Mouse (Mus musculus): ENCODE measurements around the gene Atg10. TPM values are rescaled to one million over a fixed set of nuclear protein-coding genes. Genes with fewer than 3 reads are reported as not detected.
A peak's percentile ranks its signal among the peaks of the same experiment; 100 is the strongest.

Gene Atg10
- polyA plus RNA-seq, 1 experiment from 2014 or later: 4.1 TPM

DNA sequence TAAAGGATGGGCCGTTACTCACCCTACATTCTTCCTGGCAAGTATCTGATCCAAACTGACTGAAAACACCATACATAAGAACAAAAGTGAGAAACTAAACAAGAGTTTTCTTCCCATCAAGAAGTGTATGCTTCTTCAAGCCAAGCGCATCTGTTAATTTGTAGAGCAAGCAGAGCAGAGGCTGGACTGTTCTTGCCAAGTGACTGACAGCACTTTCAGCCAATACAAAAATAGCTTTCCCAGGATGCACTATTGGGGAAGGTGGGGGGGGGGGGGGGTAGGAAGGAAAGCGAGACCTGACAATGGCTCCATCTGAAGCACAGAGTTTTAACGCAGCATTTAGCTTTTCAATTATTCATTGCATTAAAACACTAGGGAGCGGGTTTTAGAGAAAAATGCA lies 318.6 kb downstream of the Atg10 start, which contains the start of gene Atp6ap1l:
TSS of gene Atp6ap1l (minus strand) at position 180 of the 400 bp plus-strand sequence.
- Histone ChIP-seq H3K36me3 (no peaks in the 10 kb centered on the region), H3K27ac (no peak within 1 kb of the TSS), H3K9me3 (replicated peaks) (no peaks in the 10 kb centered on the region), H3K4me1 (replicated peaks) (no peaks in the 10 kb centered on the region), H3K27me3 (no peaks in the 10 kb centered on the region), H3K4me3 (replicated peaks) (no peak within 1 kb of the TSS), H3K4me2 (no peak within 1 kb of the TSS), H3K9ac (no peak within 1 kb of the TSS)
- 76% methylated on average over 5 of the region's 5 CpGs for WGBS (ENCODE audit: insufficient replicate concordance)
- DNase-seq (no peak), ATAC-seq (ENCODE audit: low read depth) (no peak)

DNA sequence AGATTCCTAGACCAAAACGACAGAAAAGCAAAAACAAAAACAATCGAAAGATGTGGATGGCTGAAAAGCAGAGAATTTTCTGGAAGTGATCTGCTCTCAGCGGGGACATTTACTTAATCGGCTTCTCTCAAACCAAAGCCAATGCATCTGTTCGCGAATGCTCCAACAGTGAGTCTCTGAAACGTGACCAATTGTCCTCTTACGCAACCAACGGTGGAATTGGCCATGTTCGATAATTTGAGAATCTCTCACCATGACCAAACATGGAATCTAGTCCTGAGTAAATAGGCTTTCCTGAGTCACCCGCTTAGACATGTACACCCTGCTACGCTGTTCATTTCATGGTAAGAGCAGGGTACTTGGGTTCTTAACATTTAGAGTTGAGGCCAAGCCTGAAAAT lies 326.9 kb downstream of the Atg10 start:
- DNase-seq (no peak), ATAC-seq (ENCODE audit: low read depth) (no peak)
- Histone ChIP-seq H3K27ac (no peak overlapping the region), H3K27me3 (no peaks in the 10 kb centered on the region), H3K9ac (no peak overlapping the region), H3K4me2 (no peak overlapping the region), H3K9me3 (replicated peaks) (no peaks in the 10 kb centered on the region), H3K4me1 (replicated peaks) (no peaks in the 10 kb centered on the region), H3K4me3 (replicated peaks) (no peak overlapping the region), H3K36me3 (no peaks in the 10 kb centered on the region)
- WGBS (ENCODE audit: insufficient replicate concordance): 77% methylated on average over 12 of the region's 12 CpGs

DNA sequence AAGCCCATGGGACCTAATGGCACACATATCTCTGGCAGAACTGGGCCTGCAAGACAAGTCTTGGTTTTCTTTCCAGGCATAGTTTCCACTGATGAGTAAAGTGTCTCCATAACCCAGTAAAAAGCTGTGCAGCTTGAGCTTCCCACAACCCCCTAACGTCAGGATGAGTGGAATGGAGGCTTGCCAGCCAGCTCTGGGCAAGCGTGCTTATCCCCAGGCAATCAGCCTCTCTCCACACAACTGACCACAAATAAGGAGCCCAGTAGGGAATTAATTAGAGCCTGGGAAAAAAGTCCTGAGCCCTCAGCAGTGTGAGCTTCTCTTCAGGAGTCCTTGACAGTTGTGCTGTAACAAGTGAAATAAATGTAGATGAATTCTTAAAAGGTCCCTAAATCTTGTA lies 327.7 kb downstream of the Atg10 start:
- no peak for ATAC-seq (ENCODE audit: low read depth)
- no peaks in the 10 kb centered on the region for H3K27me3 ChIP-seq
- WGBS (ENCODE audit: insufficient replicate concordance): 53% methylated on average over 2 of the region's 2 CpGs
- no peaks in the 10 kb centered on the region for H3K36me3 ChIP-seq
- H3K27ac ChIP-seq: no peak overlapping the region
- no peaks in the 10 kb centered on the region for H3K9me3 ChIP-seq (replicated peaks)
- H3K9ac ChIP-seq: no peak overlapping the region
- no peaks in the 10 kb centered on the region for H3K4me1 ChIP-seq (replicated peaks)
- H3K4me3 ChIP-seq (replicated peaks): no peak overlapping the region
- no peak overlapping the region for H3K4me2 ChIP-seq
- no peak for DNase-seq

DNA sequence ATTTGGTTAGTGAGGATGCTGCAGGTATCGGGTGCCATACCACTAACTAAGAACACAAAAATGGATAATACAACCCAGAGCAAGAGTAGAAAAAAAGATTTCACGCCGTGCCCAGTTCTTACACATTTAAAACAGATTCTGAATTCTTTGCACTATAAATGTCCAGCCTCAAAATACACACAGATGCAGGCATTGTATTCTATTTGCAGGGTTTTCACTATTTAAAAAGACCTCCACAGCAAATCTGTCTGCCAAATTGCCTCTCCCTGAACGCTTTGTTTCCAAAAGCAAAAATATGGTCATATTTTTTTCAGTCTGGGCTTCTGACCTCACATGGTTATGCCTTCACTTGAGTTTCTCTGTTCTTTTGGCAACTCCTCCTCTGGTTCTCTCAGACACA lies 328.9 kb downstream of the Atg10 start:
- Histone ChIP-seq H3K4me3 (replicated peaks) (no peak overlapping the region), H3K4me2 (no peak overlapping the region)
- no peak for ATAC-seq (ENCODE audit: low read depth)

DNA sequence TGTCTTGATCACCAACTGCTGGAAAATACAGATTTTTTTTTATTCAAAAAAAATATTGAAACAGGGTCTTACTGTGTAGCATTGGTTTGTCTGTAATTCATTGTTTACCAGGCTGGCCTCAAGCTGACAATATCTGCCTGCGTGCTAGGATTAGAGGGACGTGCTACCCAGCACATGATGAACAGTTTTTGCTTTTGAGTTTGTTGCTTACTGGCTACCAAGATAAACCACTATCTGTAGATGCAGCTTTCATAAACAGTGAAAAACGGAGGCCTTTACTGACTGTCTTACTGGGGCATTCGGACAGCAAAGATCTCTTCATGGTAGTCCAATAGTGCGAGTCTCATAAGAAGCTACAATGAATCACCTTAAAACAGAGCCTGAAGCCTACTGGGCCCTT lies 333.7 kb downstream of the Atg10 start:
- 30% methylated on average over 5 of the region's 5 CpGs for WGBS (ENCODE audit: insufficient replicate concordance)
- H3K36me3 ChIP-seq: no peaks in the 10 kb centered on the region
- ATAC-seq (ENCODE audit: low read depth): peak; percentile 82

More for the DNA sequence above, 328.9 kb downstream of the Atg10 start:
- 76% methylated on average over 4 of the region's 4 CpGs for WGBS (ENCODE audit: insufficient replicate concordance)
- Histone ChIP-seq H3K36me3 (no peaks in the 10 kb centered on the region), H3K9ac (no peak overlapping the region), H3K27me3 (no peaks in the 10 kb centered on the region), H3K9me3 (replicated peaks) (no peaks in the 10 kb centered on the region), H3K4me1 (replicated peaks) (peaks cover 11% of the 10 kb centered on the region), H3K27ac (no peak overlapping the region)
- DNase-seq: no peak

DNA sequence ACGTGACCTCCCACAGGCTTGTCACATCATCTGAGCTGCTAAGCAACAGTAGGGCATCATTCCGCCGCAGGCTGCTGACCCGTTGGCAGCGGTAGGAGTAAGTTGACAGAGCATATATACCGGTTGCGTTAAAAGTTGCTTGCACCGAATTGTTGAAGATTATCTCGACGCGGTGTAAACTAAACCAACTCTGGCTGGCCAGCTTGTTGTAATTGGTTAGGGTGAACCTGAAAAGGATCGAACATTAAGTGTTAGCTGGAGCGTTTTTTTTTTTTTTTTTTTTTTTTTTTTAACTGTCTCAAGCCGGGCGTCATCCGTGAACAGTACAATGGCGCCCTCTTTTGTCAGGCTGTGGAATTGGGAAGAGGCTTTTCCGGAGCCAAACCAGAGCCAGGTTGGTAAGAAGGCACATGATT lies 337.2 kb downstream of the Atg10 start:
- peaks cover 22% of the 10 kb centered on the region for H3K4me1 ChIP-seq (replicated peaks)
- ATAC-seq (ENCODE audit: low read depth) (peak; percentile 57), DNase-seq (peak; percentile 47)
- H3K27me3 ChIP-seq: no peaks in the 10 kb centered on the region
- H3K36me3 ChIP-seq: no peaks in the 10 kb centered on the region
- 2% methylated on average over 18 of the region's 18 CpGs for WGBS (ENCODE audit: insufficient replicate concordance)
- H3K27ac ChIP-seq: no peak overlapping the region
- H3K9ac ChIP-seq: peak overlapping the region; percentile 30
- H3K9me3 ChIP-seq (replicated peaks): no peaks in the 10 kb centered on the region
- peak overlapping the region; percentile 68 for H3K4me2 ChIP-seq
- H3K4me3 ChIP-seq (replicated peaks): peak overlapping the region; percentile 47

More for the DNA sequence above, 333.7 kb downstream of the Atg10 start:
- Histone ChIP-seq H3K4me1 (replicated peaks) (peaks cover 22% of the 10 kb centered on the region), H3K9me3 (replicated peaks) (no peaks in the 10 kb centered on the region), H3K9ac (no peak overlapping the region), H3K4me3 (replicated peaks) (no peak overlapping the region), H3K27ac (no peak overlapping the region), H3K4me2 (no peak overlapping the region), H3K27me3 (no peaks in the 10 kb centered on the region)
- peak; percentile 23 for DNase-seq

DNA sequence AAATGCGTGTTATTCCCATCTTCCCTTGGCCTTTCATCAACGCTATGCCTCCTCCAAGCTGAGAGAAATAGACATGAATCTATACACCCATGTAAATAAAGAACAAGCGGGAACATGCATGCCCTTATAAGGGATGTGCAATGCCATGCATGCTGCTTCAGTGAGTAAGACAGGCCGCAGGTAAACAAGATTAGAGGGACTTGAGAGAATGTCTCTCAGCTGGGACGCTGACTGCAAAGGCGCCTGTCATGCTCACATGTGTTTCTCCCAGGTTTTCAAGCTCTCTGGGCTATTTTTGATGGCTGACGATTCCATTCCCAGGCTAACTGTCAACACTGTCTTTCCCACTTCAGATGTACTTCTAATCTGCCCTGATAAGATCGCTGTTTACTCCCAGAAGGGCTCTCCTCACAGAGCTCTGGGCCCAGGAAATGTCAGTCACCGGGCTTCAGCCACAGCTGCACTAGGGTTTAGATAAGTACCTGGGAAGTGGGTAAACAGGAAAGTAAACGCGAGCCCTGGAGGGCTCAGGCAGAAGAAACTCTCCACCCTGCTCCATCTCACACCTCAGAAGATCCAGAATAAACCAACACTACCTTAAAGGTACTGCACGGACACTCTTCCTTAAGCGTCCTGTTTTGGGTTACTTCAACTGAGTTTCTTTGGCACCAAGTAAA lies 337.8 kb downstream of the Atg10 start:
- peaks cover 22% of the 10 kb centered on the region for H3K4me1 ChIP-seq (replicated peaks)
- no peaks in the 10 kb centered on the region for H3K27me3 ChIP-seq
- WGBS (ENCODE audit: insufficient replicate concordance): 30% methylated on average over 13 of the region's 13 CpGs
- ATAC-seq (ENCODE audit: low read depth): peak; percentile 63
- peak overlapping the region; percentile 30 for H3K9ac ChIP-seq
- H3K27ac ChIP-seq: no peak overlapping the region
- DNase-seq: peak; percentile 5
- H3K4me3 ChIP-seq (replicated peaks): peak overlapping the region; percentile 47
- no peaks in the 10 kb centered on the region for H3K9me3 ChIP-seq (replicated peaks)
- H3K36me3 ChIP-seq: no peaks in the 10 kb centered on the region
- H3K4me2 ChIP-seq: peak overlapping the region; percentile 68

Other genes with a start within 250 kb of the Atg10 start
- 56.4 and 56.9 TPM in 2 replicates for gene Ssbp2, start 236.3 kb upstream of the Atg10 start, polyA plus RNA-seq (2015; fragmentation: Nextera tagmentation; extraction: Ambion mirVana)

Data from liver, embryonic 13.5 days (tissue).